Mouse (Mus musculus) cerebellum, postnatal 25 days (tissue): ENCODE measurements at regions not wholly inside any gene's neighbourhood (a gene's known extent, or its start where the extent isn't known, plus 50 kb on each side); places are given as distances from the start of the nearest gene placed in this dataset.

Source experiments
- DNase-seq, 2 experiments: peaks; one replicate each; pipeline ENCODE4 v3.0.0; 2021; ENCODE audit warnings: mixed read lengths in 2 of 2

GRCm38 (mm10) chr2:128499575-128500184 is 91.3 kb upstream of the Spdye4c start:
- DNase-seq: no peak

GRCm38 (mm10) chr2:128502676-128503075 is 88.3 kb upstream of the Spdye4c start:
- DNase-seq: no peak

- DNase-seq: peak; percentile 17 to 37
Measured at GRCm38 (mm10) chr2:128503136-128503935, 87.7 kb upstream of the Spdye4c start.

- peak; percentile 43 to 46 for DNase-seq
Measured at GRCm38 (mm10) chr2:128507591-128508243, 83.3 kb upstream of the Spdye4c start.

GRCm38 (mm10) chr2:128508244-128508605 is 82.8 kb upstream of the Spdye4c start:
- no peak for DNase-seq

GRCm38 (mm10) chr2:128511291-128511690 is 79.7 kb upstream of the Spdye4c start:
- no peak for DNase-seq

GRCm38 (mm10) chr2:128512852-128513251 is 78.2 kb upstream of the Spdye4c start:
- no peak for DNase-seq

- no peak for DNase-seq
Measured at GRCm38 (mm10) chr2:128514463-128515290, 76.3 kb upstream of the Spdye4c start.

GRCm38 (mm10) chr2:128515701-128516100 is 75.3 kb upstream of the Spdye4c start:
- DNase-seq: peak in 1 of 2 experiments; percentile 13

- DNase-seq: no peak
Measured at GRCm38 (mm10) chr2:128516694-128517093, 74.3 kb upstream of the Spdye4c start.

GRCm38 (mm10) chr2:128518142-128518541 is 72.9 kb upstream of the Spdye4c start:
- DNase-seq: no peak

GRCm38 (mm10) chr2:128521701-128522443 is 69.1 kb upstream of the Spdye4c start:
- DNase-seq: no peak

- peak in 1 of 2 experiments; percentile 23 for DNase-seq
Measured at GRCm38 (mm10) chr2:128523425-128524108, 67.4 kb upstream of the Spdye4c start.

- no peak for DNase-seq
Measured at GRCm38 (mm10) chr2:128526100-128526499, 64.9 kb upstream of the Spdye4c start.

- no peak for DNase-seq
Measured at GRCm38 (mm10) chr2:128526883-128527344, 64.1 kb upstream of the Spdye4c start.

- no peak for DNase-seq
Measured at GRCm38 (mm10) chr2:128536294-128536693, 54.7 kb upstream of the Spdye4c start.

- no peak for DNase-seq
Measured at GRCm38 (mm10) chr2:128537425-128537824, 53.6 kb upstream of the Spdye4c start.

GRCm38 (mm10) chr2:128538736-128539135 is 52.3 kb upstream of the Spdye4c start:
- DNase-seq: no peak
